Mouse (Mus musculus) layer of hippocampus, adult 18-20 months (tissue): ENCODE measurements around the gene Sema5b. TPM values are rescaled to one million over a fixed set of nuclear protein-coding genes. Genes with fewer than 3 reads are reported as not detected.

Experiments used
- DNase-seq, 2 experiments: peaks; one replicate each; pipeline ENCODE4 v3.0.0; 2022; ENCODE audit warnings: low spot score in 2 of 2
- total RNA-seq, 2 experiments: library from RNA; stranded (reverse); gene quantifications; 2 replicates each; pipeline ENCODE4 v1.2.3; 2021

Gene Sema5b
- total RNA-seq, 2 experiments from 2014 or later: 11.1 to 14.1 TPM

GRCm38 (mm10) chr16:35591756-35592155 lies 50.8 kb downstream of the Sema5b start:
- DNase-seq: peak in 1 of 2 experiments; percentile 62

DNA sequence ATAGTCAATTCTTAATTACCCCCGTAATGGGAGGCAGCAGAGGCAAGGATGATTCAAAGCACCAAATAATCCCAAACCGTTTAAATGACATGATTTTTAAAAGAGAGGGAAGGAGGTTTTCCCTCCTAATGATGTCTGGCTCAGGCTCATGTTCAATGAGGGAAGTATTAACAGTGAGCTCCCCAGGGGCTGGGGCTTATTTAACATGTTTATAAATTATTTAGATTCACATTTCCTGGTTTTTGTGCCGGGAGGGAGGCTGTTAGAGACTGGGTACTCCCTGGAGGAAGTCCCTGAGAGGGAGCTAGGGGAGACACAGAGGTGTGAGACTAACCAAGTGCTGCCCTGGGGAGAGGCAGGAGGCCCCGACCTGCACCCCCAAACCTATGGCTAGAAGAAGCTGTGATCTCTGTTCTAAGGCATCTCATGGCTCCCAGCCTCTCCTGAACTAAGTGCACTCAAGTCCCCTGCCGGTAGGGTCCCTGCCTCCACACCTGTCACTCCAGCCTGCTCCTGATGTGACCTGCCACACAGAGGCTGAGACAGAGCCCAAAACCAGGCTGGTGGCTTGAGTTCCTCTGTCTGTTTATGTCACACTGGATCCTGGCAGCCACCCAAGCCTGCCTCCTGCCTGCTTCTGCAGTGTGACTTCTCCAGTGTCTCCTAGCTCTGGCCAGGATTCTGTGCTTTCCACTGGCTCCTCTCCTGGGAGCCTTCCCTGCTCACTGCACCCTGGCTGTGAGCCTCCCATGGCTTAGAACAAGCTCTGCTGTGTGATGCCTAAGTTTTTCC lies 51.5 kb downstream of the Sema5b start:
- no peak for DNase-seq

DNA sequence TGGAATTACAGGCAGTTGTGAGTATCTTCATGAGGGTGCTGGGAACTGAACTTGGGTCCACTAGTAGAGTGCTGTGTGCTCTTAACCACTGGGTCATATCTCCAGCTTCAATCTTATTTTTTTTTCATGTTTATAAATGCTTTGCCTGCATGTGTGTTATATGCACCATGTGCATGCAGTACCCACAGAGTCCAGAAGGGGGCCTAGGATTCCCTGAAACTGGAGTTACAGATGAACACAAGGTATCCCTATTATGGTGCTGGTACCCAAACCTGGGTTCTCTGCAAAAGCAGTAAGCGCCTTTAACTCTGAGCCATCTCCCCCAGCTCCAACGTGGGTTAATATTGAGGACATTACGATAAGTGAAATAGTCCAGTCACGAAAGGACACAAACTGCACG lies 52.5 kb downstream of the Sema5b start:
- DNase-seq: no peak

- DNase-seq: no peak
These were observed 55.3 kb downstream of the Sema5b start for GRCm38 (mm10) chr16:35596241-35596640.

GRCm38 (mm10) chr16:35596661-35597350 lies 55.9 kb downstream of the Sema5b start:
- no peak for DNase-seq

- no peak for DNase-seq
These were observed 57.0 kb downstream of the Sema5b start for GRCm38 (mm10) chr16:35597991-35598390.

DNA sequence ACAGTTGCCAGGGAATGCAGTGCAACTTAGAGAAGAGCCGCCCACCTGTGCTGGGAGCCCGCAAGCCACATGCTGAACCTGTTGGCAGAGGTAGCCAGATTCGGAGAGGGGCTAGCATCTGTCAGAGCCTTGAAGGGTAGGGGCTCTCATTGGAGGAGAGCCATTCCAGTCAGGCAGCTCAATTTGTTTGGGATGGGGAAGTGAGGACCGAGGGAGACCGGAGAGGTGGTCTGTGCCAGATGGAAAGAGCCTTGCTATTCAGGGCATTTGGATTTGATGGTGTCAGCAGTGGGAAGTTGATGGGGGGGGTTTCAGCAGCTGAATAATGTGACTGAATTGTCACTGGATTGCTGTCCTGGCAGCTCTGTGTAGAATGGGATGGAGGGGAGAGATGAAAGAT lies 57.9 kb downstream of the Sema5b start:
- no peak for DNase-seq

- no peak for DNase-seq
These were observed 59.3 kb downstream of the Sema5b start for GRCm38 (mm10) chr16:35600282-35600681.

GRCm38 (mm10) chr16:35601426-35601825 lies 60.5 kb downstream of the Sema5b start:
- DNase-seq: no peak

GRCm38 (mm10) chr16:35602529-35602928 lies 61.6 kb downstream of the Sema5b start:
- DNase-seq: peak in 1 of 2 experiments; percentile 44

- peak in 1 of 2 experiments; percentile 49 for DNase-seq
These were observed 63.0 kb downstream of the Sema5b start for GRCm38 (mm10) chr16:35603729-35604522.

DNA sequence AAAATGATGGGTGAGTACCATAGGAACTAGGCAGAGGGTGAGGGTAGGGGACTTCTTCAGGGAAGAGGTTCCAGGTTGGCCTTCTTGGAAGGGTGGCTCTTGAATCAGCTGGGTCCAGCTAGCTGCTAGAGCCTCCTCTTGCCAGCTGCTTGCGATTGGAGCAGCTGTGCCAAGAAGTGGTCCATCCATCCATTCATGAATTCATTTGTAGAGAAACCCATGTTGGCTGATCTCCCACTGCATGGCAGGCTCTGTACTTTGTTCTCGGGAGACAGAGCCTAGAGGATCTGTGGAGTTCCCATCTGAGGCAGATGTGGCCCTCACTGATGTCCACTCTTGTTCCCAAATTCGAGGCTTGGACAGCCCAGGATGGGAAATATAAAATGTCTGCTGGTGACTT lies 66.3 kb downstream of the Sema5b start:
- DNase-seq: no peak

GRCm38 (mm10) chr16:35608244-35608643 lies 67.3 kb downstream of the Sema5b start:
- no peak for DNase-seq

DNA sequence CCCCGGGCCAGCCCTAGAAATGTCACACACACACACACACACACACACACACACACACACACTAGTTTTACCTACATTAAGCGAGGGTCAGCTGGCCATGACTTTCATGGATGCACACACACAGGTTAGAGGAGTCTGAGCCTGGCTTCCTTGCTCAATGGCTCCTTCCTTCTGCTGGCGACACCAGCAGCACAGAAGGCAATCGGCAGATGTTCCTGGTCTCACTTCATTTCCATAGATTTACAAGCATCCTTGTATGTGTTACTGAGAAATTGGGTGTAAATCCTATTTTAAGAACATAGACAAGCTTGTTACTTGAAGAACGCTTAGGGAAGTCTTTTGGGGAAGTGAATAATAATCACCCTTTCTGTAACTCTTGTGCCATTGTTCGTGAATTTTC lies 68.6 kb downstream of the Sema5b start:
- no peak for DNase-seq

DNA sequence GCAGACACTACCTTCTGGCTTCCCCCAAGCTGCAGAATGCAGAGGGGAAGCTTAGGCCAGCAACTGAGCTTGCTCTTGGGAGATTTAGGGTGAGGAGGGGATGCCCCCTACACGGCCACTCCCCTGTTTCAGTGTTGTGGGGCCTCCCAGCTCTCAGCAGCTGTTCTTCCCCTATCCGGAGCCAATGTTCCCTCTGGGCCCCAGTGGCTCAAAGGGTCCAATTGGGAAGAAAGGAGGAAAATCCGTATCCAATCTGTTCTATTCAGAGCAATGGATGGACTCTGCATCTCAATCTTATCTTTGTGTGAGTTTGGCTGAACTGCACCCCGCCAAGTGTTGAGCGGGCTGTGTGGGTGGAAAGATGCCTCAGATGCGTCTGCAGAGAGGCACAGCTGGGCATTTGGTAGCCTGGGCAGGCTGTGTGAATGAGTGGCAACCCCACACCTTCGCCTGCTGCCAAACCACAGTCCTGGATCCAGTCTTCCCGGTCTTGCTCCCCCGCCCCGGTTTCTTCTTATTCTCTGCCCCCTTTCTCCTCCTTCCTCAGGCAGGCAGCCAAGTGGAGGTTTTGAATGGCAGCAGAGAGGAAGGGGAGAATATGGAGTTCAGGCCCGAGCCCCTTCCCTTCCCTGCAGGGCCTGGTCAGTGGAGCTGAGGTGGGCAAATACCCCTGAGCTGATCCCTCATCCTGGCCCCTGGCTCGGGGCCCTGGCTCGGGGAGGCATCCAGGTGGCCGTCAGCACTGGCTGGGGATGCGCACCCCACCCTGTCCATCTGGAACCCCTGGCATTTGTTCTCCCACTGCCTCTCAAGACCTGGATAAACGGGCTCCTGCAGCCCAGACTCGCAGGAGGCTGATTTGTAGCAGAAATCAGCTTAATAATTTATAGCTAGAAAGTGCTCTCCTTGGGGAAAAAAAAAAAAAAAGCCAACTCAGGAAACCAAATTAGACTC lies 73.2 kb downstream of the Sema5b start:
- DNase-seq: peak in 1 of 2 experiments; percentile 19

DNA sequence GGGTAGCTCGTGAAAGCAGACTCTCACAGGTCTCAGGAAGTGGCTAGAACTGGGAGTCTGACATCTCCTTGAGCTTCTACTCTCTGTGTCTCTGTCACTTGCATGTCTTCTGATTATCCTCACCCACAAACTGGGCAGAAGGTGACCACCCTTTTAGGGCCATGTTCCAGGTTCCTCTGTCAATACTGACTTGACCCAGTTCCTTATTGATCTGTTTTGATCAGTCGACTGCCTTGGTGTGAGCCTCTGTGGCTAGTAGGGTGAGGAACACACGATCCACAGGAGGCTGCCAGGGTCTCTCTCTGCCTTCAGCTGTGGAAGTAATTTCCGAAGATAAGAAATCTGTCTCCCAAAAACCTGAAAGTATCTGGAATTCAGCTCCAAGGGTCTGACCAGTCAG lies 76.8 kb downstream of the Sema5b start:
- DNase-seq: no peak

DNA sequence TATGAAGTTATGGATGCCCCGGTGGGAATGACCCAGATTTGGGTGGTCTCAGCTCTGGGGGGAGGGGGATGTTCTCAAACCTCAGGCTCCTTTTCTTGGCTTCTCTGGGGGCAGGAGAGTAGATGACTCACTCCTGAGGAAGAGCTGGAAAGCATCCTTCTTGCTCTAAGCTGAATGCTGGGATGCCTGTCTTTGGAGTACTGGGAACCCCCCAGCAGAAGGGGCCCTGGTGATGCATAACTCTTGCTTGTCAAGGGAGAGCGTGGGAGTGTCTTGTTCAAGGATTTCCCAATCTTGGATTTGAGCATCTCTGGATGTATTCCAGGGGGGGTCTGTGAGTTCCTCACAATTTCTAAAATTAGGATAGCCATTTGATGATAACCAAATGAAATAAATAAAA lies 82.1 kb downstream of the Sema5b start:
- DNase-seq: no peak

DNA sequence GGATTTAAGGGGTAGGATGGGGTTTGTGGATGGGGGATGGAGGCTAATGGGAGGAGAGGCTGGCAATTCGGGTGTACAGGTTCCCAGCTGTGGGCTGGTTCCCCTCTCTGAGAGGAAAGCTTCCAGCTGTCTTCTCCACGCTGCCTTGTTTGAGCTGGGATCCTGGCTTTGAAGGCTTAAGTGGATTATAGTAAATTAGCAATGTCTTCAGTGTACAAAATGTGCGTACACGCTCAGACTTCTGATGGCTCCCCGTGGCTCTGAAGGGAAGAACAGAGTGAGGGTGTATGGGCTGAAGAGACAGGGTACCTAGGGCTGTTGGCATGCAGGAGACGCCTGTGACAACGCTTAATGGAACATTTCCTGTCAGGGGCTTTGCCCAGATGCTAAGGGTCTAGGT lies 83.0 kb downstream of the Sema5b start:
- no peak for DNase-seq

- no peak for DNase-seq
These were observed 83.9 kb downstream of the Sema5b start for GRCm38 (mm10) chr16:35624877-35625276.

DNA sequence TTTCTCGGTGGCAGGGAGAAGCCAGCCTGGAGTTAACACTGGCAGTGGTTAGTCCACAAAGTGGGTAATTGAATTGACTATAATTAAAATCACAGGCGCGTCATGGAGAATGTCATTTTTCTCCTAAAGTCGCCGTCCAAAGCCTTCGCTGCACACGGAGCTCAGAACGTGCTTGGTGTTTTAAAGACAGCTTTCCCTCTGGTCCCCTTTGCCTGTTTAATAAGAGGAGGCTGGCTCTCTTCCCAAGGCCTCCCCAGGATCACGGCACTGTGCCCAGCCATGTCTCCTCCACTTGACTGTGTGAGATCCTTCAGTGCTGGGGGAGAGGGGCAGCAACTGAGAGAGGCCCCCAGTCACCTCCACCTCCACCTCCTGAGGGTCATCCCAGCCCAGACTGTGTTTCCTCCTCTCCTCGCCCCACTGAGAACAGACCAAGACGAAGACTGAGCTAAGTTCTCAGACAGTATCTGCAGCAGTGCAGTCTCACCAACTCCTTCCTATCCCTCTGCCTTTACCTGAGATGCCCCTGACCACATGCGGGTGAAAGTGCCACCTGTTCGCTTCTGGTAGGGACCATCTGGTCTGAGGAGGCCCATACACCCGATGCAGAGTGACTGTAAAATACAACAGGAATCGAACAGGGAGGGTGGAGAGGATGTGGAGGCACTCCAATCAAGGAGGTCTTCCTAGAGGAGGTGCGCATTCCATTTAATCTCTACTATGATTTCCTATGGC lies 84.5 kb downstream of the Sema5b start:
- peak in 1 of 2 experiments; percentile 27 for DNase-seq
